Mouse (Mus musculus) C2C12 (cell line): ENCODE data around the gene Zfp777. TPM values are rescaled to one million over a fixed set of nuclear protein-coding genes. Genes with fewer than 3 reads are reported as not detected.

Source experiments
- H3K27me3 ChIP-seq: one replicate; pipeline ENCODE4 v1.6.1; 2011; ENCODE audit not compliant: control insufficient read depth, insufficient read depth, insufficient read length
- H3K36me3 ChIP-seq: one replicate; pipeline ENCODE4 v1.6.1; 2011; ENCODE audit not compliant: control insufficient read depth, insufficient read depth
- H3K4me3 ChIP-seq: one replicate; pipeline ENCODE4 v1.5.1; 2011; ENCODE audit warnings: mild to moderate bottlenecking, control low read depth; ENCODE audit not compliant: poor library complexity, insufficient read depth, severe bottlenecking
- H3K79me2 ChIP-seq: one replicate; pipeline ENCODE4 v1.6.1; 2011; ENCODE audit not compliant: control insufficient read depth, insufficient read depth
- H3K79me3 ChIP-seq: one replicate; pipeline ENCODE4 v1.6.1; 2011; ENCODE audit warnings: low read depth, control low read depth
- H3ac ChIP-seq: one replicate; pipeline ENCODE3; 2011; ENCODE audit warnings: low read depth; ENCODE audit not compliant: control insufficient read depth, insufficient read length
- CEBPB ChIP-seq: IDR thresholded peaks from one replicate; pipeline ENCODE4 v1.6.1; 2011; ENCODE audit warnings: low read depth, mild to moderate bottlenecking, control low read depth, moderate library complexity
- CTCF ChIP-seq: IDR thresholded peaks from one replicate; pipeline ENCODE4 v1.5.1; 2011; ENCODE audit not compliant: control insufficient read depth, insufficient read depth, insufficient read length
- FOSL1 ChIP-seq: IDR thresholded peaks from one replicate; pipeline ENCODE4 v1.8.0; 2011; ENCODE audit warnings: mild to moderate bottlenecking, low read length; ENCODE audit not compliant: poor library complexity, insufficient read depth, severe bottlenecking
- MAX ChIP-seq: IDR thresholded peaks from one replicate; pipeline ENCODE4 v1.6.1; 2011; ENCODE audit warnings: mild to moderate bottlenecking, control low read depth
- MYOD1 ChIP-seq: IDR thresholded peaks from one replicate; pipeline ENCODE4 v1.6.1; 2011; ENCODE audit warnings: low read depth; ENCODE audit not compliant: control insufficient read depth, insufficient read length
- MYOG ChIP-seq: IDR thresholded peaks from one replicate; pipeline ENCODE4 v1.6.1; 2011; ENCODE audit not compliant: control insufficient read depth, insufficient read length; ENCODE audit errors: extremely low read depth
- USF1 ChIP-seq: IDR thresholded peaks from one replicate; pipeline ENCODE4 v1.6.1; 2011; ENCODE audit warnings: low read depth, mild to moderate bottlenecking, control low read depth, moderate library complexity
- microRNA-seq: library from miRNA; unstranded; fragments of <30 nt; microRNA quantifications from one replicate; pipeline ENCODE4, GENCODE M21; 2019; ENCODE audit warnings: borderline microRNAs expressed
- polyA plus RNA-seq: library from polyadenylated mRNA; unstranded; fragments of >200 nt; fragmentation: generic; extraction: Trizol; gene quantifications from one replicate; pipeline ENCODE4 v1.2.1, GENCODE M21; 2012; ENCODE audit warnings: missing spikeins

The Zfp777 gene
- polyA plus RNA-seq, 1 experiment = 18.4 TPM

GRCm38 (mm10) chr6:47995661-47996060, 53.0 kb downstream of the Zfp777 start:
- Histone ChIP-seq H3K4me3 (no peak overlapping the region), H3K79me2 (no peaks in the 10 kb centered on the region), H3ac (no peak overlapping the region), H3K27me3 (no peaks in the 10 kb centered on the region), H3K36me3 (no peaks in the 10 kb centered on the region), H3K79me3 (no peaks in the 10 kb centered on the region)
- TF ChIP-seq USF1 (no peak), MYOD1 (no peak), MYOG (no peak), CTCF (no peak), MAX (no peak), FOSL1 (no peak), CEBPB (no peak)

- Histone ChIP-seq H3K79me2 (no peaks in the 10 kb centered on the region), H3K79me3 (no peaks in the 10 kb centered on the region), H3K36me3 (no peaks in the 10 kb centered on the region), H3K27me3 (no peaks in the 10 kb centered on the region), H3ac (no peak overlapping the region), H3K4me3 (no peak overlapping the region)
- TF ChIP-seq MAX = no peak
- no peak for TF ChIP-seq CEBPB
- no peak for TF ChIP-seq MYOD1
- TF ChIP-seq FOSL1 = no peak
- no peak for TF ChIP-seq USF1
- no peak for TF ChIP-seq MYOG
- no peak for TF ChIP-seq CTCF
Observed at GRCm38 (mm10) chr6:47983936-47984335, 64.8 kb downstream of the Zfp777 start.

- Histone ChIP-seq H3K4me3 (no peak overlapping the region), H3K79me3 (no peaks in the 10 kb centered on the region), H3K36me3 (no peaks in the 10 kb centered on the region), H3ac (no peak overlapping the region), H3K27me3 (no peaks in the 10 kb centered on the region), H3K79me2 (no peaks in the 10 kb centered on the region)
- no peak for TF ChIP-seq MAX
- no peak for TF ChIP-seq MYOG
- no peak for TF ChIP-seq CTCF
- TF ChIP-seq CEBPB = no peak
- TF ChIP-seq FOSL1 = no peak
- TF ChIP-seq MYOD1 = no peak
- no peak for TF ChIP-seq USF1
Observed at GRCm38 (mm10) chr6:47978897-47979368, 69.8 kb downstream of the Zfp777 start.

- no peaks in the 10 kb centered on the region for H3K79me3 ChIP-seq
- no peaks in the 10 kb centered on the region for H3K27me3 ChIP-seq
- H3K36me3 ChIP-seq = no peaks in the 10 kb centered on the region
- no peak for TF ChIP-seq MYOG
- no peak for TF ChIP-seq MAX
- TF ChIP-seq FOSL1 = no peak
- TF ChIP-seq CEBPB = no peak
- no peak for TF ChIP-seq MYOD1
- TF ChIP-seq CTCF = no peak
- no peak for TF ChIP-seq USF1
- no peak overlapping the region for H3ac ChIP-seq
- no peaks in the 10 kb centered on the region for H3K79me2 ChIP-seq
- no peak overlapping the region for H3K4me3 ChIP-seq
Observed at GRCm38 (mm10) chr6:47974599-47974998, 74.1 kb downstream of the Zfp777 start.

Small RNA genes lying within 50 kb of the gene (microRNA-seq; reads per million reads assigned to microRNA genes)
- 0.20 reads per million for gene Gm24563

Other genes with a start within 250 kb of the Zfp777 start
- gene Pdia4, start 235.5 kb downstream of the Zfp777 start, polyA plus RNA-seq = 78.9 TPM
- gene Zfp786, start 218.0 kb downstream of the Zfp777 start, polyA plus RNA-seq = 0.39 TPM
- gene Zfp398, start 213.2 kb downstream of the Zfp777 start, polyA plus RNA-seq = 1.7 TPM
- 7.8 TPM for gene Zfp282, start 171.7 kb downstream of the Zfp777 start, polyA plus RNA-seq
- gene Zfp212, start 128.4 kb downstream of the Zfp777 start, polyA plus RNA-seq = 10.0 TPM
- gene Zfp956, start 95.5 kb downstream of the Zfp777 start, polyA plus RNA-seq = 1.9 TPM
- gene Zfp746, start 37.7 kb upstream of the Zfp777 start, polyA plus RNA-seq = 13.5 TPM